Mouse (Mus musculus): Measurements from ENCODE around the gene Cyp2w1. TPM values are rescaled to one million over a fixed set of nuclear protein-coding genes. Genes with fewer than 3 reads are reported as not detected.
"Not testable (repeated sequence)": the region's sequence is repeated elsewhere in the genome, so short reads cannot be mapped to it uniquely, and the experiment has no call there.

Cyp2w1 gene
- polyA plus RNA-seq, 1 experiment from 2014 or later: not detected

DNA sequence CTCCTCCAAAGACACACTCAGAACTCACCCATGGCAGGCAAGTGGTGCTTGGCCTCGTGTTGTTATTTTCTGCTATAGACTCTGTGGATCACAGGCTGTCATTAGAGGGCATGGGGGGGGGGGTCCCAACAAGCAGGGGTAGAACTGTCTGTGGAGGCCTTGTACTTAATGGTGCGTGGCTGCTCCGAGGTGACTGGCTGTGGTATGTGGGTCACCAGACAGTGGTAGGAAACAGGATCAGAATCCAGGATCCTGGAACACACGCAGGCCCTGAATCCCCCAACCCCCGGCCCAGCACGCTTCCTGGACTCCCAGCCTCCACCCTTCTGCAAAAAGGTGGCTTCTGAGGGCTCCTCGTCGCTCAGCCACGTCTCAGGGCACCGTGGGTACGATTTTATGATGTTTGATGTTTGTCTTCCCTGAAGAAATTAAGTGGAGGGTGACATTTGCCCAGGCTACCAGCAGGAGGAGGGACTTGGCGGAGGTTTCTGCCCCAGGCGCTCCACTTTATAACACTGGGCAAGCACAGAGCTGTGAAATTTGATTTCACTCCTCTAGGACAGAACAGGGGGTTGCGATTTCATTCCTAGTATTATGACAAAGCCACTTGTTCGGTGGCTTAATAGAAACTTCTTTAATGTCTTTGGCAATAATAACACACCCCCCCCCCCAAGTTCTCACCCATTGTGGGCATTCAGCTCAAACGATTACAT is 19.0 kb upstream of the Cyp2w1 start:
- Histone ChIP-seq H3K36me3 (peaks cover 33% of the 10 kb centered on the region), H3K4me3 (no peak overlapping the region), H3K4me1 (no peaks in the 10 kb centered on the region), H3K9ac (replicated peaks) (no peak overlapping the region), H3K27ac (replicated peaks) (no peak overlapping the region), H3K9me3 (no peaks in the 10 kb centered on the region), H3K4me2 (replicated peaks) (no peak overlapping the region), H3K27me3 (no peaks in the 10 kb centered on the region)
- 84% methylated on average over 16 of the region's 16 CpGs for WGBS
- ATAC-seq (replicated peaks): no peak

DNA sequence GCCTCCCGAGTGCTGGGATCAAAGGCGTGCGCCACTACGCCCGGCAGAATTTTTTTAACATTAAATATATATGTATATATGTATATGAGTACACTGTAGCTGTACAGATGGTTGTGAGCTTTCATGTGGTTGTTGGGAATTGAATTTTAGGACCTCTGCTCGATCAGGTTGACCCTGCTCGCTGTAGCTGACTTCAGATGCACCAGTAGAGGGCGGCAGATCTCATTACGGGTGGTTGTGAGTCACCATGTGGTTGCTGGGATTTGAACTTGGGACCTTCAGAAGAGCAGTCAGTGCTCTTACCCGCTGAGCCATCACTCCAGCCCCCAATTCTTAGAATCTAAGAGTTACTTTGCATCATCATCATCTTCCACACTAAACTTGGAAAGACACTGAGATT is 18.0 kb upstream of the Cyp2w1 start:
- H3K4me1 ChIP-seq; H3K4me3 ChIP-seq; ATAC-seq (replicated peaks); H3K27ac ChIP-seq (replicated peaks); H3K4me2 ChIP-seq (replicated peaks); H3K27me3 ChIP-seq; H3K9ac ChIP-seq (replicated peaks); H3K9me3 ChIP-seq: not testable (repeated sequence)
- peaks cover 41% of the 10 kb centered on the region for H3K36me3 ChIP-seq
- WGBS: 87% methylated on average over 10 of the region's 10 CpGs

DNA sequence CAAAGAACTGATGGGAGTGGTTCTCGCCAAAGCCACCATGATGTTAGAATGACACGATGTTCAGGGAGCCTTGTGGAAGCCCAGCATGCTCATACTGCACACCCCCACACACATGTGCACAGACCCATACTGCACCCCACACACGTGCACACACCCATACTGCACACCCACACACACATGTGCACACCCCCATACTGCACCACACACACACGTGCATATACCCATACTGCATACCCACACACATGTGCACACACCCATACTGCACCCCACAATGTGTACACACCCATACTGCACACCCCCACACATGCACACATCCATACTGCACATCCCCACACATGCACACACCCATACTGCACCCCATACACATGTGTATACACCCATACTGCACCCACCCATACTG is 16.8 kb upstream of the Cyp2w1 start:
- Histone ChIP-seq H3K4me2 (replicated peaks) (no peak overlapping the region), H3K27me3 (no peaks in the 10 kb centered on the region), H3K36me3 (peaks cover 53% of the 10 kb centered on the region), H3K27ac (replicated peaks) (no peak overlapping the region), H3K4me3 (no peak overlapping the region), H3K4me1 (no peaks in the 10 kb centered on the region), H3K9me3 (no peaks in the 10 kb centered on the region), H3K9ac (replicated peaks) (no peak overlapping the region)
- ATAC-seq (replicated peaks): peak; percentile 29; the same call in 1 of the 2 replicates
- WGBS: 91% methylated on average over 4 of the region's 4 CpGs

DNA sequence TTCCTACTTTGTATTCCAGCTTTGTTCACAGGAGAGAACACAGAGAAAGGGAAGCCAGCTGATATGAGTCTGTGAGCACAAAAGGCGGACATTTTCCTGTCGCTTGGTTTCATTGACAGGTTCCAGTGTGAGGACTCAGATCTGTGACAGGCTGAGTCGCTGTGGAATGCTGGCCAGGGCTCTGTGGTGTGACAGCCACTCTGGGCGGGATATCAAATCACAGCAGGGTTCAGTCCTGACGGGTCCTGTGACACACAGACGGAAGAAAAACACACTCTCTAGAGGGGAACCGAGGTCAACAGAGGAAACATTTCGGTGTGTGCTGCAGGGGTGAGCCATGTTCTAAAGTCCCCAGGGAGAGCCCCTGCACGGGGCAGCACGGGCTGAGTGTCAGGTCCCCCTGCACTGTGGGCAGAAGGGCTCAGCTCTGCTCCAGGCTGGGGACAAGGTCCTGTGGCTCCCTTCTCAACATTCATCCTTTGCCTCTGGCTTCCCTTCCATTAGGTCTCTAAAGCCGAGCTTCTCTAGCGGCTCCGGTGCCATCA is 14.5 kb upstream of the Cyp2w1 start:
- Histone ChIP-seq H3K9ac (replicated peaks) (no peak overlapping the region), H3K27ac (replicated peaks) (no peak overlapping the region), H3K27me3 (no peaks in the 10 kb centered on the region), H3K36me3 (peaks cover 70% of the 10 kb centered on the region), H3K4me3 (no peak overlapping the region), H3K4me2 (replicated peaks) (no peak overlapping the region), H3K4me1 (peaks cover 2% of the 10 kb centered on the region; the same call in 1 of the 2 replicates), H3K9me3 (no peaks in the 10 kb centered on the region)
- ATAC-seq (replicated peaks): no peak
- 79% methylated on average over 13 of the region's 13 CpGs for WGBS

DNA sequence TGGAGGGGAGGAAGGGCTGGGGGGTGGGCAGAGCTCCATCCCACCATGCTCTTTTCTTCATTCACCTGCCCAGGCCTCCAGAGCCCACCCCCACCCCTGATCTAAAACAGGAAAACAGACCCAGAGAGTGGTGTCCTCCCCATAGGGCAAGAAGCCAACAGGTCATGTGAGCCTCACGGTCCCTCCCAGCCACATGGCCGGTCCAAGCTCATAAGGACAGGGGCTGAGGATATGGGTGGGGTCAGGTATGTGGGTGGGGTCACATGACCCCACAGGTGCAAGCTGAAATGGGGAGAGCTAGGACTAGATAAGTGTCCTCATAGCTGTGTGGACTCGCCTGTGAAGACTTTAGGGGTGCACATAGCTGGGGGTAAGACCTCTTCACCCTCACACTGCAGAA is 14.0 kb upstream of the Cyp2w1 start:
- 85% methylated on average over 3 of the region's 3 CpGs for WGBS
- no peaks in the 10 kb centered on the region for H3K27me3 ChIP-seq
- no peak overlapping the region for H3K4me3 ChIP-seq
- no peak for ATAC-seq (replicated peaks)
- H3K4me2 ChIP-seq (replicated peaks): no peak overlapping the region
- no peak overlapping the region for H3K9ac ChIP-seq (replicated peaks)
- peaks cover 70% of the 10 kb centered on the region for H3K36me3 ChIP-seq
- H3K9me3 ChIP-seq: no peaks in the 10 kb centered on the region
- H3K4me1 ChIP-seq: peaks cover 7% of the 10 kb centered on the region; the same call in 1 of the 2 replicates
- no peak overlapping the region for H3K27ac ChIP-seq (replicated peaks)

- no peak overlapping the region for H3K27ac ChIP-seq (replicated peaks)
- no peak overlapping the region for H3K9ac ChIP-seq (replicated peaks)
- H3K9me3 ChIP-seq: no peaks in the 10 kb centered on the region
- peaks cover 12% of the 10 kb centered on the region for H3K4me1 ChIP-seq
- 93% methylated on average over 11 of the region's 11 CpGs for WGBS
- ATAC-seq (replicated peaks): no peak
- H3K4me3 ChIP-seq: no peak overlapping the region
- H3K4me2 ChIP-seq (replicated peaks): no peak overlapping the region
- peaks cover 70% of the 10 kb centered on the region for H3K36me3 ChIP-seq
- H3K27me3 ChIP-seq: no peaks in the 10 kb centered on the region
These were observed 13.5 kb upstream of the Cyp2w1 start for GRCm38 (mm10) chr5:139338891-139339290.

- H3K36me3 ChIP-seq: peaks cover 31% of the 10 kb centered on the region
- 8% methylated on average over 12 of the region's 12 CpGs for WGBS
- H3K27ac ChIP-seq (replicated peaks): peak overlapping the region; percentile 75
- peak overlapping the region; percentile 98 for H3K4me2 ChIP-seq (replicated peaks)
- H3K4me1 ChIP-seq: peaks cover 20% of the 10 kb centered on the region
- H3K4me3 ChIP-seq: peak overlapping the region; percentile 84
- H3K9ac ChIP-seq (replicated peaks): peak overlapping the region; percentile 86
- no peaks in the 10 kb centered on the region for H3K27me3 ChIP-seq
- peak; percentile 74 for ATAC-seq (replicated peaks)
- no peaks in the 10 kb centered on the region for H3K9me3 ChIP-seq
These were observed 8.3 kb upstream of the Cyp2w1 start for GRCm38 (mm10) chr5:139344021-139344686.

DNA sequence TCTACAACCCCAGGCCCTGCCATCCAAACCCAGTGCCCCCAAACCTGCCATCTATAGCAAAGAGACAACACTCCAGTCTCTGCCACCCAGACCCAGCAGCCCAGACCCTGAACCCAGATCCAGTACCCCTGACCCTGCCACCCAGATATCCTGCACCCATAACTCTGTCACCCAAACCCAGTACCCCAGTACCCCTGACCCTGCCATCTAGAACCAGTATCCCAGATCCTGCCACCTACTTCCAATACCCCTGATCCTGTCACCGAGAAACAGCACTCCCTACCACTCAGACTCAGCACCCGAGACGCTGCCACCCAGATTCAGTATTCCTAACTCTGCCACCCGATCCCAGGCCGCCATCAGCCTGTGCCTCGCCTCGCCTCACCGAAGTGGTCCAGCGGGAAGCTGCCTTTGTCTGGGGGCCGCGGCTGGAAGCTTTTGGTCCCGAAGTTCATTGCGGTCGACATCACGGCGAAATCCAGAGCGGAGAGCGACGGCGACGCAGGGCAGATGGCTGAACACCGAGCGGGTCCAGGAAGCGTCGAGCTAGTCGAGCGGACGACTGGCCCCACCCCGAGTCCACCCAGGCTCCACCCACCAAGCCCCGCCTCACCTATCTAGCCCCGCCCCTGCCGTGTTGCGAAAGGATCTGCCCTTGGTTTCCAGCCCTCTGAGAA is 7.6 kb upstream of the Cyp2w1 start:
- peak overlapping the region; percentile 75 for H3K27ac ChIP-seq (replicated peaks)
- H3K4me3 ChIP-seq: peak overlapping the region; percentile 84
- peak overlapping the region; percentile 98 for H3K4me2 ChIP-seq (replicated peaks)
- no peaks in the 10 kb centered on the region for H3K9me3 ChIP-seq
- ATAC-seq (replicated peaks): peak; percentile 89
- peaks cover 24% of the 10 kb centered on the region for H3K36me3 ChIP-seq
- WGBS: under 1% methylated on average over 33 of the region's 33 CpGs
- peak overlapping the region; percentile 86 for H3K9ac ChIP-seq (replicated peaks)
- H3K4me1 ChIP-seq: peaks cover 20% of the 10 kb centered on the region
- H3K27me3 ChIP-seq: no peaks in the 10 kb centered on the region

- 8% methylated on average over 5 of the region's 5 CpGs for WGBS
- Histone ChIP-seq H3K36me3 (peaks cover 19% of the 10 kb centered on the region), H3K27ac (replicated peaks) (peak overlapping the region; percentile 75; the same call in 1 of the 2 replicates), H3K4me3 (peak overlapping the region; percentile 84), H3K27me3 (no peaks in the 10 kb centered on the region), H3K4me1 (peaks cover 20% of the 10 kb centered on the region), H3K4me2 (replicated peaks) (peak overlapping the region; percentile 98), H3K9me3 (no peaks in the 10 kb centered on the region), H3K9ac (replicated peaks) (no peak overlapping the region; the same call in 1 of the 2 replicates)
- no peak; the same call in none of the 2 replicates for ATAC-seq (replicated peaks)
These were observed 7.1 kb upstream of the Cyp2w1 start for GRCm38 (mm10) chr5:139345364-139345714.

DNA sequence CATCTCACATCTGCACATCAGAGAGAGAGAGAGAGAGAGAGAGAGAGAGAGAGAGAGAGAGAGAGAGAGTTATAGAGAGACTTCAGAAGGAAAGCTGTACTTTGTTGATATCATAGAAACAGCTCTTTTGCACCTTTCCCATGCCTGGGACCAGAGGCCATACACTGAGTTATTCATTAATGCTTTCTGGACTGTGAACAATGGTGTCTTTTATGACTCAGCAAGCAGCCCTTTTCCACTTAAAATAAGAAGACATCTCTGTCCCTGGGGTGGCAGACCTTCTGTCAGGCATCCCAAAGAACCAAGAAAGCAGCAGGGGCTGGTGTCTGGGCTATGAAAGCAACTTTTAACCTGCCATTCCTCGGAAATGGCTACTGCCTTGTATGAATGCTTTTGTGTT is 5.2 kb upstream of the Cyp2w1 start:
- Histone ChIP-seq H3K27ac (replicated peaks) (no peak overlapping the region), H3K36me3 (peaks cover 5% of the 10 kb centered on the region), H3K9me3 (no peaks in the 10 kb centered on the region), H3K4me3 (no peak overlapping the region), H3K27me3 (no peaks in the 10 kb centered on the region), H3K4me2 (replicated peaks) (no peak overlapping the region), H3K4me1 (peaks cover 20% of the 10 kb centered on the region), H3K9ac (replicated peaks) (no peak overlapping the region)
- 55% methylated on average over 1 of the region's 1 CpGs for WGBS
- no peak for ATAC-seq (replicated peaks)

GRCm38 (mm10) chr5:139349713-139350112 is 2.7 kb upstream of the Cyp2w1 start:
- no peak overlapping the region for H3K27ac ChIP-seq (replicated peaks)
- H3K4me3 ChIP-seq: no peak overlapping the region
- no peak overlapping the region for H3K4me2 ChIP-seq (replicated peaks)
- H3K36me3 ChIP-seq: no peaks in the 10 kb centered on the region
- ATAC-seq (replicated peaks): no peak
- no peaks in the 10 kb centered on the region for H3K9me3 ChIP-seq
- no peak overlapping the region for H3K9ac ChIP-seq (replicated peaks)
- no peaks in the 10 kb centered on the region for H3K27me3 ChIP-seq
- WGBS: 88% methylated on average over 6 of the region's 6 CpGs
- H3K4me1 ChIP-seq: peaks cover 3% of the 10 kb centered on the region

GRCm38 (mm10) chr5:139351134-139351533 is 1.3 kb upstream of the Cyp2w1 start, which contains the start of gene Cox19:
TSS of gene Cox19 (minus strand) at chr5:139351418.
- H3K27me3 ChIP-seq: no peaks in the 10 kb centered on the region
- H3K4me2 ChIP-seq (replicated peaks): no peak within 1 kb of the TSS
- H3K4me1 ChIP-seq: no peaks in the 10 kb centered on the region
- H3K9me3 ChIP-seq: no peaks in the 10 kb centered on the region
- H3K27ac ChIP-seq (replicated peaks): no peak within 1 kb of the TSS
- ATAC-seq (replicated peaks): no peak
- 54% methylated on average over 5 of the region's 5 CpGs for WGBS
- H3K4me3 ChIP-seq: no peak within 1 kb of the TSS
- no peaks in the 10 kb centered on the region for H3K36me3 ChIP-seq
- no peak within 1 kb of the TSS for H3K9ac ChIP-seq (replicated peaks)
